Mouse (Mus musculus): ENCODE data around the gene Aqp8.

DNA sequence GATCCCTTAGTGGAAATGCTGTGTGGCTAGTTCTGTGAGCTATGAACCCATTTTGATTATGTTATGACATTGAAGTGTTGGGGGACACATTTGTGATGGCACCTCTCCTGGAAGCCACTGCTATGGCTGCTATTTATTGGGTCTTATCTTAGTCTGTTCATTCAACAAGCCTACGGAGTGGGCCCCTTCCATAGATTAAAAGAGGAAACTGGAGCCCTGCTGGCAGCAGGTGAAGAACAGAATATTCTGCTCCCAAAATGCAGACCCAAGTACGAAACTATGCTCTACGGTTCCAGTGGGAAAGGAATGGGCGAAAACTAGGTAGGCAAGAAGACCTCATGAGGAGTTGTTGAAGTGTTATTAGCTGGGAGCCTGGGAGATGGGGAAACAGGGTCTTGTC is 3.8 kb upstream of the Aqp8 start:
- TF ChIP-seq CTCF (IDR thresholded peaks at IDR 0.05; ENCODE audit: low read depth) (no peak), EP300 (IDR thresholded peaks at IDR 0.05; ENCODE audit: low read depth) (no peak)

All from liver, embryonic 14.5 days (tissue).